Mouse (Mus musculus): ENCODE data around the gene Gm5431.

The Gm5431 gene

DNA sequence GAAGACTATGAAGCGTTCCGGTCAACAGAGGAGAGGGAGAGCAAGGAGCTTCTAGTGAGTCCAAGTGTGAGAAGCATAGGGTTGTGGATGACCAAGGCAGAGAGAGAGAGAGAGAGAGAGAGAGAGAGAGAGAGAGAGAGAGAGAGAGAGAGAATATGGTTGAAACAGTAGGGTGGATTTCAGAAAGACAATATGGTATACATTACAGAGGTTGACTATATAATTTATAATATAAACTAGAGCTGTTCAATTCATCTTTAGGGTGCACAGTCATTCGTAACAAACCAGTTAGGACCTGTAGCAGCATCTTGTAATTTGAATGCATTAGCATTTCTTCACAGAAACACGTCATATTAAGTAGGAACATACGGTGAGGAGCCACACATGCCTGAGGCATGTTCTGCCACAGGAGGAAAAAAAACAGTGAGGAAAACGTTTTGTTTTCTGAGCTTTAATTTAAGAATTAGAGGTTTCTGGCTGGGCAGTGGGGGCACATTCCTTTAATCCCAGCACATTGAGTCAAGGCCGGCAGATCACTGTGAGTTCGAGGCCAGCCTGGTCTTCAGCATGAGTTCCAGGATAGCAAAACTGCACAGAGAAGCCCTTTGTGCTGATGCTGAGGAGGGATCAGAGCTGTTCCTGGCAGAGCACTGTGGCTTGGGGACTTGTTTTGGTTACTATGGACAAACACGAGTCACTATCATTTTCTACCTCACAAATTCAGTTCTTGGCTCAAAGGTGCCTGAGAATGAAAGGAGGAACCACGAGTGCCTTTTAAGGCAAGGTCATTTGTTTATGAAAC, 62.9 kb downstream of the Gm5431 start:
- DNase-seq (ENCODE audit: low read depth, low spot score) = no peak

DNA sequence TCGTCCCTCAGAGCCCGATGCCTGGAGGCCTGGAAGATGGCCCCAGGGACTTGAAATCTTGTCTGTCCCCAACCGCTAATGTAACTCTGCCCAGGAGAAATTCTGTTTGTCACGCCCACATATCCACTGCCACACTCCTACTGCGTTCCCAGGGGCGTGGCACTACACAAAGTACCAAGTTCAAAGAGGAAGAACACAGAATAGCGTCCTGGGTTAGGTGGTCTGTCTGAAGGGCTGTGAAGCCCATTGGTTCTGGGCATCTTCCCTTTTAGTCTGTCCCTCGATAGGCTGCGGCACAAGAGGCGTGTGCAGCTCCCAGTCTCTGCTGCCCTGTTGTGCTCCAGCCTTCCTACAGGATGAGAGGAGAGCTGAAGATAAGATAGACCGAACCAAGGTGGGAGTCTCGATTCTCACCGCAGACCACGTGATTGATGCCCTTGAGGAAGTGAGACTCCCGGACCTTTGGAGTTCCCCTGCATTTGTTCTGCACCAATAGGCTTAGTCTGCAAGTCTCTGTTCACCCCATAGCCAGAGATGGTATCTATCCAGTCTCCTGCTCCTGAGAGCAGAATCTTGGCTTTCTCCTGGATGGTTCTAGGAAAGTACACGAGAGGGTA, 63.7 kb downstream of the Gm5431 start:
- no peak for DNase-seq (ENCODE audit: low read depth, low spot score)
